Mouse (Mus musculus) naive thymus-derived CD4-positive, alpha-beta T cell, adult 5 months (primary cell): ENCODE measurements around the gene Pom121l2. TPM values are rescaled to one million over a fixed set of nuclear protein-coding genes. Genes with fewer than 3 reads are reported as not detected.

Source experiments
- polyA plus RNA-seq: library from polyadenylated mRNA; unstranded; fragments of 100-300 nt; shearing (Covaris generic); gene quantifications from one replicate; pipeline ENCODE4 v1.2.1, GENCODE M21; 2017

Pom121l2 gene
- polyA plus RNA-seq: not detected

GRCm38 (mm10) chr13:21980981-21981802 lies at the start of gene Pom121l2:
TSS of gene Pom121l2 (plus strand) at chr13:21981194.

GRCm38 (mm10) chr13:21944926-21945740 lies 35.9 kb upstream of the Pom121l2 start, which contains the start of gene Zfp184:
TSS of gene Zfp184 (plus strand) at chr13:21945094.

GRCm38 (mm10) chr13:22009642-22010041 lies 28.6 kb downstream of the Pom121l2 start, which contains the start of gene Prss16:
TSS of gene Prss16 (minus strand) at chr13:22009742.

GRCm38 (mm10) chr13:22035267-22036148 lies 54.5 kb downstream of the Pom121l2 start, which contains the start of the genes Hist1h2ah and Hist1h2bk:
TSS of gene Hist1h2ah (minus strand) at chr13:22035568.
TSS of gene Hist1h2bk (plus strand) at chr13:22035870.

Other genes with a start within 250 kb of the Pom121l2 start
- 1.1 TPM for gene Hist1h4j, start 246.1 kb upstream of the Pom121l2 start, polyA plus RNA-seq
- gene Hist1h4k, start 230.7 kb upstream of the Pom121l2 start, polyA plus RNA-seq: 10.0 TPM
- gene Hist1h2ak, start 227.4 kb upstream of the Pom121l2 start, polyA plus RNA-seq: 4.1 TPM
- gene Hist1h2bn, start 227.1 kb upstream of the Pom121l2 start, polyA plus RNA-seq: 2.5 TPM
- gene Hist1h1b, start 200.6 kb upstream of the Pom121l2 start, polyA plus RNA-seq: 0.97 TPM
- gene Hist1h3i, start 197.8 kb upstream of the Pom121l2 start, polyA plus RNA-seq: 1.9 TPM
- 2.3 TPM for gene Hist1h2an, start 194.0 kb upstream of the Pom121l2 start, polyA plus RNA-seq
- not detected for gene Hist1h2bp, start 193.7 kb upstream of the Pom121l2 start, polyA plus RNA-seq
- gene Hist1h2bq, start 171.0 kb upstream of the Pom121l2 start, polyA plus RNA-seq: 6.5 TPM
- gene Hist1h2ao, start 170.7 kb upstream of the Pom121l2 start, polyA plus RNA-seq: 14.0 TPM
- gene Hist1h4m, start 169.4 kb upstream of the Pom121l2 start, polyA plus RNA-seq: 29.9 TPM
- gene Hist1h4n, start 149.0 kb upstream of the Pom121l2 start, polyA plus RNA-seq: 31.0 TPM
- gene Hist1h2ap, start 147.7 kb upstream of the Pom121l2 start, polyA plus RNA-seq: 68.0 TPM
- gene Hist1h2br, start 147.5 kb upstream of the Pom121l2 start, polyA plus RNA-seq: 6.1 TPM
- gene Zfp184, start 36.1 kb upstream of the Pom121l2 start, polyA plus RNA-seq: 0.66 TPM
- 0.34 TPM for gene Prss16, start 28.5 kb downstream of the Pom121l2 start, polyA plus RNA-seq
- not detected for gene Hist1h2ah, start 54.4 kb downstream of the Pom121l2 start, polyA plus RNA-seq
- gene Hist1h2bk, start 54.7 kb downstream of the Pom121l2 start, polyA plus RNA-seq: not detected
- gene Hist1h4i, start 60.2 kb downstream of the Pom121l2 start, polyA plus RNA-seq: 10.6 TPM
- gene Hist1h2ag, start 61.8 kb downstream of the Pom121l2 start, polyA plus RNA-seq: not detected
- 2.5 TPM for gene Hist1h2bj, start 62.0 kb downstream of the Pom121l2 start, polyA plus RNA-seq
- gene Vmn1r188, start 103.2 kb downstream of the Pom121l2 start, polyA plus RNA-seq: not detected
- not detected for gene Vmn1r189, start 124.6 kb downstream of the Pom121l2 start, polyA plus RNA-seq
- not detected for gene Vmn1r191, start 202.8 kb downstream of the Pom121l2 start, polyA plus RNA-seq
- gene Vmn1r192, start 209.9 kb downstream of the Pom121l2 start, polyA plus RNA-seq: not detected
- gene Vmn1r193, start 242.0 kb downstream of the Pom121l2 start, polyA plus RNA-seq: not detected